Mouse (Mus musculus) erythroblast, embryonic 14.5 days (primary cell): ENCODE data around the gene Chl1.

ENCODE experiments used
- GATA1 ChIP-seq: IDR thresholded peaks from 2 replicates; pipeline ENCODE4 v1.6.1; 2012; ENCODE audit warnings: low read length, inconsistent platforms, mixed read lengths
- TAL1 ChIP-seq: IDR thresholded peaks from 3 replicates; pipeline ENCODE4 v1.6.1; 2012; ENCODE audit warnings: low read length, inconsistent platforms, mixed read lengths

GRCm38 (mm10) chr6:103572659-103573058 is 62.3 kb downstream of the Chl1 start:
- TF ChIP-seq GATA1 (no peak), TAL1 (no peak)
